Mouse (Mus musculus) neutrophil, adult 83 days (primary cell): ENCODE data around the gene Kmt5a. TPM values are rescaled to one million over a fixed set of nuclear protein-coding genes. Genes with fewer than 3 reads are reported as not detected.

Experiments used
- total RNA-seq, 2 experiments: library from RNA; stranded (reverse); gene quantifications; one replicate each; pipeline ENCODE4 v1.2.4; 2023

The Kmt5a gene
- 100 to 1,000 TPM; 180 to 199 TPM for total RNA-seq

GRCm38 (mm10) chr5:124439447-124440093 lies at the start of gene Kmt5a:
Kmt5a (plus strand) TSS chr5:124439930.

GRCm38 (mm10) chr5:124425412-124426259 lies 14.1 kb upstream of the Kmt5a start, which contains the start of gene Sbno1:
Sbno1 (minus strand) TSS chr5:124426001.

GRCm38 (mm10) chr5:124482966-124483654 lies 43.4 kb downstream of the Kmt5a start, which contains the start of gene Snrnp35:
Snrnp35 (plus strand) TSS chr5:124483134.

Other genes starting within 250 kb of the Kmt5a start
- 1 to 10 TPM; 4.0 to 6.7 TPM for gene Pitpnm2, start 190.2 kb upstream of the Kmt5a start, total RNA-seq
- 10 to 100 TPM; 11.6 to 12.5 TPM for gene Mphosph9, start 112.0 kb upstream of the Kmt5a start, total RNA-seq
- 1 to 10 TPM; 5.5 to 5.6 TPM for gene 2810006K23Rik, start 111.8 kb upstream of the Kmt5a start, total RNA-seq
- gene Cdk2ap1, start 76.8 kb upstream of the Kmt5a start, total RNA-seq: 10 to 100 TPM; 87.3 to 89.0 TPM
- gene Sbno1, start 13.9 kb upstream of the Kmt5a start, total RNA-seq: 100 to 1,000 TPM; 148 to 177 TPM
- 10 to 100 TPM; 73.8 to 78.3 TPM for gene Rilpl2, start 38.4 kb downstream of the Kmt5a start, total RNA-seq
- 10 to 100 TPM; 11.1 to 16.8 TPM for gene Snrnp35, start 43.2 kb downstream of the Kmt5a start, total RNA-seq
- 1 to 10 TPM in 1 of 2 experiments, under 1 TPM in 1; 0.53 to 1.3 TPM for gene Rilpl1, start 91.5 kb downstream of the Kmt5a start, total RNA-seq
- gene Tmed2, start 100.8 kb downstream of the Kmt5a start, total RNA-seq: 100 to 1,000 TPM; 148 to 155 TPM
- gene Ddx55, start 112.9 kb downstream of the Kmt5a start, total RNA-seq: 10 to 100 TPM; 13.9 to 14.5 TPM
- gene Eif2b1, start 139.2 kb downstream of the Kmt5a start, total RNA-seq: 10 to 100 TPM; 17.2 to 19.6 TPM
- gene Gtf2h3, start 139.2 kb downstream of the Kmt5a start, total RNA-seq: 10 to 100 TPM in 1 of 2 experiments, 1 to 10 TPM in 1; 9.1 to 11.7 TPM
- 10 to 100 TPM; 27.4 to 33.4 TPM for gene Atp6v0a2, start 188.6 kb downstream of the Kmt5a start, total RNA-seq